Mouse (Mus musculus) liver, postnatal 0 days (tissue): ENCODE data around the gene Mgat5. TPM values are rescaled to one million over a fixed set of nuclear protein-coding genes. Genes with fewer than 3 reads are reported as not detected.

Experiments used
- ATAC-seq: fragments of 200-750 bp; cut with Nextera tagmentation; 2 replicates; pipeline ENCODE4 v1.8.0; 2017; ENCODE audit warnings: mild to moderate bottlenecking, moderate library complexity
- DNase-seq: peaks from one replicate; pipeline ENCODE4 v3.0.0-alpha.2; 2016
- H3K27ac ChIP-seq: fragments of 300-500 bp; sonication (generic); 2 replicates; pipeline ENCODE4 v1.5.1; 2014; ENCODE audit warnings: antibody characterized with exemption, moderate library complexity, mild to moderate bottlenecking, low read depth
- H3K27me3 ChIP-seq: fragments of 300-500 bp; sonication (generic); 2 replicates; pipeline ENCODE4 v1.6.1; 2014; ENCODE audit warnings: low read length, control low read depth, mixed read lengths; ENCODE audit not compliant: insufficient read depth
- H3K36me3 ChIP-seq: fragments of 300-500 bp; sonication (generic); replicated peaks from 2 replicates; pipeline ENCODE4 v1.6.1; 2014; ENCODE audit warnings: mild to moderate bottlenecking, control low read depth, low read length, moderate library complexity, mixed read lengths; ENCODE audit not compliant: insufficient read depth
- H3K4me1 ChIP-seq: fragments of 300-500 bp; sonication (generic); 2 replicates; pipeline ENCODE4 v1.6.1; 2014; ENCODE audit warnings: antibody characterized with exemption, mild to moderate bottlenecking, control low read depth; ENCODE audit not compliant: insufficient read depth
- H3K4me2 ChIP-seq: fragments of 300-500 bp; sonication (generic); 2 replicates; pipeline ENCODE4 v1.6.1; 2014; ENCODE audit warnings: low read depth, mild to moderate bottlenecking, low read length, moderate library complexity, mixed read lengths
- H3K4me3 ChIP-seq: fragments of 300-500 bp; sonication (generic); 2 replicates; pipeline ENCODE4 v1.5.1; 2014; ENCODE audit warnings: low read depth, low read length
- H3K9ac ChIP-seq: fragments of 300-500 bp; sonication (generic); replicated peaks from 2 replicates; pipeline ENCODE4 v1.6.1; 2014; ENCODE audit warnings: mild to moderate bottlenecking, moderate library complexity
- H3K9me3 ChIP-seq: fragments of 300-500 bp; sonication (generic); 2 replicates; pipeline ENCODE4 v1.6.1; 2016; ENCODE audit warnings: mild to moderate bottlenecking, control low read depth, low read length, mixed read lengths
- CTCF ChIP-seq: sonication (generic); IDR thresholded peaks from 2 replicates; pipeline ENCODE4 v1.5.1; 2016; ENCODE audit warnings: antibody characterized with exemption, low read depth
- EP300 ChIP-seq: IDR thresholded peaks from 2 replicates; pipeline ENCODE4 v1.6.1; 2016; ENCODE audit warnings: antibody characterized with exemption, low read depth, mild to moderate bottlenecking
- WGBS: fragments of 180-500 bp; shearing (Covaris S2); extraction: QIAGEN DNeasy Blood & Tissue Kit; methylation state at CpG from one replicate; pipeline ENCODE4 v1.1.7; 2014; ENCODE audit not compliant: insufficient replicate concordance; 5-methylcytosine and 5-hydroxymethylcytosine counted together
- polyA plus RNA-seq: library from polyadenylated mRNA; unstranded; fragments of >200 nt; fragmentation: Nextera tagmentation; extraction: Ambion mirVana; gene quantifications from 2 replicates; pipeline ENCODE4 v1.2.1, GENCODE M21; 2015

Mgat5 gene
- polyA plus RNA-seq, 1 experiment from 2014 or later, result 0.86 TPM

DNA sequence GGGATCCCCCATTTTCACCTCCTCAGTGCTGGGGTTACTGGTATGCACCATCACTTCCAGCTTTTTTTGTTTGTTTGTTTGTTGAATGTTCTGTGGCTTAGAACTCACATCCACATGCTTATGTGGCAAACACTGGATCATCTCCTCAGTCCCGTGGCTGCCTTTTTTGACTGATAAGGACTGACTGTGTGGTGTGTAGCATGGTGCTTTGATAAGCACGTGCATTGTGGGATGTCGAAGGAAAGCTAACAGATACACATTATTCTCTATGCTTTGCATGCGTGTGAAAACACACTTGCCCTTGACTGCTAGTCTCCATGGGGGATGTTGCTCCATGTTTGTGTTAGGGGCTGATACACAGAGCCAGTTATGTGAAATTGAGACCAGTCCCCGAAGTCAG, 164.7 kb downstream of the Mgat5 start:
- ATAC-seq (no peak), DNase-seq (no peak)
- no peaks in the 10 kb centered on the region for H3K9me3 ChIP-seq
- TF ChIP-seq EP300 (no peak), CTCF (no peak)
- H3K4me3 ChIP-seq, result no peak overlapping the region
- H3K4me1 ChIP-seq, result no peaks in the 10 kb centered on the region
- WGBS, result 63% methylated on average over 5 of the region's 5 CpGs
- no peak overlapping the region for H3K27ac ChIP-seq
- no peak overlapping the region for H3K9ac ChIP-seq
- no peak overlapping the region for H3K4me2 ChIP-seq
- H3K27me3 ChIP-seq, result no peaks in the 10 kb centered on the region
- H3K36me3 ChIP-seq, result 0 out of 2 replicates have a peak, but pooled peaks cover 2% of the 10 kb centered on the region

DNA sequence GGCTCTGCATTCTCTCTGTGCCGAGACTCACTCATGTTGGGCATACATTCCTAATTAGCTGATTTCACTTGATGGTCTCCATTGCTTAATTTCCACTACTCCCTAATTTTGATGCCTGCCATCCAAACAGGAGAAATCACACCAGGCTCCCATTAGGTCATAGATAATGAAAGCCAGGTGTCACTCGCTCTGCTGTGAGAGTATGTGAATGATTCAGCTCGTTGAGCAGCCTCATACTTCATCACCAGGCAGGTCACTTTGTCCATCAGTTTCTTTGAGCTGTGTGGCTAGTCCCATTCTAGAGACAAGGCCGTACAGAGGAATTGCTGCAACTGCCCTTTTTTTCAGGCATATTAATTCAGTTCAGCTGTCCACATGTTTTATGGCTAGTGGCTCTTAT, 167.3 kb downstream of the Mgat5 start:
- Histone ChIP-seq H3K27me3 (no peaks in the 10 kb centered on the region), H3K36me3 (no peaks in the 10 kb centered on the region), H3K27ac (no peak overlapping the region), H3K4me1 (no peaks in the 10 kb centered on the region), H3K4me3 (no peak overlapping the region), H3K9ac (no peak overlapping the region), H3K4me2 (no peak overlapping the region), H3K9me3 (no peaks in the 10 kb centered on the region)
- DNase-seq, result no peak
- TF ChIP-seq CTCF (no peak), EP300 (no peak)
- ATAC-seq, result no peak
- 76% methylated on average over 4 of the region's 4 CpGs for WGBS

DNA sequence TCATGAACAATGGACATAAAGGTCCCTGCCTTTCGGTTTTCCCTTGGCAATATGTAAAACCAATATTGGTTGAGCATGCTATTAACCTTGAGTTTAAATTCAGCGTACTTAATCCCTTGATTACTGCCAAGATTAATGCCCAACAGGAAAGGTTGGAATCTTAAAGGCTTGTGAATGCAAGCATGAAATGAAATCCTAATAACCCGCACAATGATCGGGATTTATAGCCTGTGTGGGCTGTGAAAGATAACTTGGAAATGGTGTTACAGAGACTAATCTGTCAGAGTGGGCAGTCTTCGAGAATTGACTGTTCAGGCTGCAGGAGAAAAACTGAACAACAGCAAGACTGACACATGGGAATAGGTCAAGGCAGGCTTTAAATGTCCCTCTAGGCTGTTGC, 168.7 kb downstream of the Mgat5 start:
- 78% methylated on average over 5 of the region's 5 CpGs for whole genome bisulfite sequencing
- Histone ChIP-seq H3K4me1 (no peaks in the 10 kb centered on the region), H3K27ac (no peak overlapping the region), H3K27me3 (no peaks in the 10 kb centered on the region), H3K9me3 (no peaks in the 10 kb centered on the region), H3K36me3 (no peaks in the 10 kb centered on the region), H3K4me3 (no peak overlapping the region), H3K4me2 (no peak overlapping the region), H3K9ac (no peak overlapping the region)
- no peak for ATAC-seq
- TF ChIP-seq EP300 (no peak), CTCF (no peak)
- no peak for DNase-seq

DNA sequence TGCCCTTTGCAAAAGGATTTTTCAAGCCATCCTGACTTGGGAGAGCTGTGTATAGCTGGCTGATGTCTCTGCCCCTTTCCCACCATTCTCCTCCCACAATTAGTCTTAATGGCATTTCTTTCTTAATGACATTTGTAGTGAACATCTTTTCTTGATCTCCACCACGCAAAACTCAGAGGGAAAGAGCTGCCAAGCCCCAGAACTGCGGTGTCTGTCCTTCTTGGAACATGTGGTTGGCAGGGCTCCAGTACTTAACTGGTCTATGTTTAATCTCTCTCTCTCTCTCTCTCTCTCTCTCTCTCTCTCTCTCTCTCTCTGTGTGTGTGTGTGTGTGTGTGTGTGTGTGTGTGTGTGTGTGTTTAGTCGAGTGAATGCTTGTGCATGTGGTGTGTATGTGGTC, 169.3 kb downstream of the Mgat5 start:
- no peak for TF ChIP-seq CTCF
- no peak for TF ChIP-seq EP300
- no peaks in the 10 kb centered on the region for H3K27me3 ChIP-seq
- H3K9ac ChIP-seq, result no peak overlapping the region
- H3K4me1 ChIP-seq, result no peaks in the 10 kb centered on the region
- no peak for ATAC-seq
- no peaks in the 10 kb centered on the region for H3K9me3 ChIP-seq
- no peaks in the 10 kb centered on the region for H3K36me3 ChIP-seq
- no peak overlapping the region for H3K4me3 ChIP-seq
- H3K4me2 ChIP-seq, result no peak overlapping the region
- DNase-seq, result no peak
- no peak overlapping the region for H3K27ac ChIP-seq
- WGBS, result 71% methylated on average over 3 of the region's 3 CpGs

DNA sequence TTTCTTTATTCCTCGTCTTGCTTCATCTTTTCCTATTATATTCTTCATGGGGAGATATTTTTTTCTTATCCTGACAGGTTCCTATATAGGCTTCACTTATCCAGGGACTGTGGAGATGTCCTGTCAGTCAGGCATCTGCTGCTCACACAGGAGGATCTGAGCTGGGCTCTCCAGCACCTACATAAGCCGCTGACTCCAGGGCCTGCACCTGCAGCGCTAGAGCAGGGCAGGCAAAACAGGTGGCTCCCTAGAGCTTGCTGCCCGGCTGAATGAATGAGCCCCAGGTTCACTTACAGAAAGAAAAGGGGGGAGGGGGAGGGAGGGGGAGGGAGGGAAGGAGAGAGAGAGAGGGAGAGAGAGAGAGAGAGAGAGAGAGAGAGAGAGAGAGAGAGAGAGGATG, 175.3 kb downstream of the Mgat5 start:
- H3K27me3 ChIP-seq, result no peaks in the 10 kb centered on the region
- H3K9me3 ChIP-seq, result no peaks in the 10 kb centered on the region
- H3K4me1 ChIP-seq, result no peaks in the 10 kb centered on the region
- H3K4me3 ChIP-seq, result no peak overlapping the region
- no peaks in the 10 kb centered on the region; the same call in 1 of the 2 replicates for H3K36me3 ChIP-seq
- H3K27ac ChIP-seq, result no peak overlapping the region
- no peak for DNase-seq
- no peak overlapping the region for H3K4me2 ChIP-seq
- TF ChIP-seq CTCF (no peak), EP300 (no peak)
- 60% methylated on average over 4 of the region's 4 CpGs for WGBS
- ATAC-seq, result no peak
- no peak overlapping the region for H3K9ac ChIP-seq

DNA sequence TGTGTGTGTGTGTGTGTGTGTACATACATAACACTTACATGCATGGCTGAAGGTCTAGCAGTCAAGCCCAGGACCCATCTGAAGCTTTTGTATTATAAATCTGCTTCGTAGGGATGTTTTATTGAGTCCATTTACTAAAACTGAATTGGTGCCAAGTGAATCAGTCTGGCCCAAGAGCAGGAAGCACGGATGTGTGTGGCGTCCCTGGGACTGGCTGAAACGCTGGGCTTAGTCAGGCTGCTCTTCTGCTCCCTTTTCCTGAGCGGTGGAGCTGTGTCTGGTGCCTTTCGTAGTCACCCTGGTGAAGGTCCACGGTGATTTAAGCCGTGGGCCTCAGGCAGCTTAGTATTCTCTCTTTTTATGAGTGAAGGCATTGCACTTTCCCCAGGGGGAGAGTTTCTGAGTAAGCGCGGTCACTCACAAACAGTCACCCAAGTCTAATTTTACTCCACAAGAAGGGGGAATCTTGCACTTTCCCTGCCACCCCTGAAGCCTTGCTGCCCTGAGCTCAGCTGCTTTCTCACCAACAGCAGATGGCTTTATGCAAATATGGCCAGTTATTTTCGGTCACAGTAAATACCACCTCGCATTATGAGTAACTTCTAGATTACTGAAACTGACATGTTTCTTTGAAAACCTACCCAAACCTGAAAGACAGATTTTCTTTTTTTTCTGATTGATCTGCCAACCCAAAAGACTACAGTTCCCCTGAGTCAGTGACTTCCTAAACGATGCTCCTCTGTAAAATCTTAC, 176.1 kb downstream of the Mgat5 start:
- Histone ChIP-seq H3K9ac (no peak overlapping the region), H3K4me1 (no peaks in the 10 kb centered on the region), H3K36me3 (no peaks in the 10 kb centered on the region; the same call in 1 of the 2 replicates), H3K4me3 (no peak overlapping the region), H3K9me3 (no peaks in the 10 kb centered on the region), H3K27ac (no peak overlapping the region), H3K4me2 (no peak overlapping the region), H3K27me3 (no peaks in the 10 kb centered on the region)
- ATAC-seq, result no peak
- no peak for DNase-seq
- WGBS, result 76% methylated on average over 13 of the region's 13 CpGs
- no peak for TF ChIP-seq EP300

DNA sequence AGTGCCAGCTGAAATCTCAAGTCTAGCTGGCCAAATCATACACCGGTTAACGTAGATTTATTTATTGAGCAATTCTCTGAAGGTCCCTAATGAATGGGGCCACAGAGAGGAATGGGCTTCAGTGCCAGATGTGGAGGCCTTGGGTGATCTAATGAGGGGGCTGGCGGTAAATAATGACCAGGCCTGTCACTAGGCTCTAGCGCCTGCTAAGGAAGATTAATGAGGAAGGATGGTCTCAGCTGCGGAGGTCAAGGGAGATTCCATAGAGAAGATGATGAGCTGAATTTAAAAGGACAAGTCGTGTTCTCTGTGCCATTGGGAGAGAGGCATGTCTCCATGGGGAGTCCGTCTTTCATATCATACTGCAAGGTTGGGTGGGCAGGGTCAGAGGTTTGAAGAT, 178.3 kb downstream of the Mgat5 start:
- no peaks in the 10 kb centered on the region for H3K4me1 ChIP-seq
- H3K27ac ChIP-seq, result no peak overlapping the region
- no peak for ATAC-seq
- TF ChIP-seq EP300, result no peak
- no peak for TF ChIP-seq CTCF
- 84% methylated on average over 7 of the region's 7 CpGs for WGBS
- no peak overlapping the region for H3K9ac ChIP-seq
- H3K9me3 ChIP-seq, result no peaks in the 10 kb centered on the region
- H3K27me3 ChIP-seq, result no peaks in the 10 kb centered on the region
- no peak overlapping the region for H3K4me3 ChIP-seq
- no peak for DNase-seq
- H3K36me3 ChIP-seq, result peaks cover 3% of the 10 kb centered on the region; the same call in 1 of the 2 replicates
- H3K4me2 ChIP-seq, result no peak overlapping the region
